Mouse (Mus musculus) megakaryocyte progenitor cell, adult 5-6 weeks (primary cell): ENCODE results near the gene Rbm34. TPM values are rescaled to one million over a fixed set of nuclear protein-coding genes. Genes with fewer than 3 reads are reported as not detected.

Experiments used
- ATAC-seq: replicated peaks from 2 replicates; pipeline ENCODE4 v1.8.0; 2016; ENCODE audit warnings: mild to moderate bottlenecking, moderate TSS enrichment, inconsistent platforms; ENCODE audit not compliant: poor library complexity
- total RNA-seq, 2 experiments: library from RNA; stranded (forward) in 1 of 2; stranded (reverse) in 1 of 2; fragments of 157-497, 149-512 nt in 1 of 2; fragments of 200-1000 nt in 1 of 2; gene quantifications; 2 replicates each; pipeline versions ENCODE4 v1.2.3 to v1.2.4; 2015 to 2017

Rbm34 gene
- total RNA-seq, 2 experiments from 2014 or later: 35.8 to 52.3 TPM

DNA sequence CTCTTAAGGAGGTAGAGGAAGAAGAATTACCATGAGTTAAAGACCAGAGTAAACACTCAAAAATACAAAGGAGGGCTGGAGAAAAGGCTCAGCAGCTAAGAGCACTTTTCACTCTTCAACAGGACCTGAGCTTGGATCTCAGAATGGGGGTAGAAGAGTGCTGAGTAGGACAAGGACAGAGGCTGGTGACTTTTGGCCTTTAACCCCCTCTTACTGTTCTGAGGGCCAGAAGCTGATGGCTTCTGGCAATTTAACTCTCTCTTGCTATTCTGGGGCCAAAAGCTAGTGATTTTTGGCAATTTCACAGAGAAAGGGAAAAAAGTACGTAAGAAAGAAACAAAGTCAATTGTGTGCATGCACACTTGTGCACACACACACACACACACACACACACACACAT is 8.0 kb downstream of the Rbm34 start:
- no peak for ATAC-seq

- ATAC-seq: no peak
Observed at GRCm38 (mm10) chr8:126961516-126961915, 9.4 kb downstream of the Rbm34 start.

DNA sequence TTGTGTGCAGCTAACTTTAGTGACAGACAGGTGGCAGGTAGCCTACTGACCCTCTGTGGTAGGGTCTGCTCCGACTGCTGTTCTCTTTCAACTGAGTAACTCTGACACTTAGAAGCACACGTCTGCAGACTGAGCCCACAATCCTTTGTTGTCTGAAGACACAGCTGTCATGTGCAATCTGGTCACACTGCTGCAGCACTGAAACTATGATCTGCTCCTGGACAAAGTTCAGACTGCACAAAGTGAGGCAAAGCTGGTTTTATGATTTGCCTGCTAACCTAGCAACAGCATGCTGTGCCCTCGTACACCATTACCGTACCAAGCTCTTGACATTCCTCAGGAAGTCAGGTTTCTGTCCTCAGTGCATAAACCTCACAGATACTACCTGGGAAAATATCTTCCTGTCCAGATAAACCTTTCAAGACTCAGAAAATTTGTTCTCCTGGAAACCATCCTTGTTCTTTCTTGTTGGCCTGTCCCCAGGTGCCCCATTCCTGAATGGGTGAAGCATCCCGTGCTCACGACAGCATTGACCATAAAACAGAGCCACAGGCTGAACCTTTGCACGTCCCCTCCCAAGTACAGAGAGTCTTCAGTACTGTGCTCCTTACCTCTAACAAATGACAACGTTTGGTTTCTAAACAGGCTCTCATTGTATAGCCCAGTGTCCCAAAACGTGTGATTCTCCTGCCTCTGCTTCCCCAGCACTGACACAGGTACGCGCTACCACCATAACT is 18.8 kb downstream of the Rbm34 start:
- ATAC-seq: no peak

- ATAC-seq: no peak
Observed at GRCm38 (mm10) chr8:126949527-126949926, 21.3 kb downstream of the Rbm34 start.

GRCm38 (mm10) chr8:126946444-126946843 is 24.4 kb downstream of the Rbm34 start:
- no peak for ATAC-seq

DNA sequence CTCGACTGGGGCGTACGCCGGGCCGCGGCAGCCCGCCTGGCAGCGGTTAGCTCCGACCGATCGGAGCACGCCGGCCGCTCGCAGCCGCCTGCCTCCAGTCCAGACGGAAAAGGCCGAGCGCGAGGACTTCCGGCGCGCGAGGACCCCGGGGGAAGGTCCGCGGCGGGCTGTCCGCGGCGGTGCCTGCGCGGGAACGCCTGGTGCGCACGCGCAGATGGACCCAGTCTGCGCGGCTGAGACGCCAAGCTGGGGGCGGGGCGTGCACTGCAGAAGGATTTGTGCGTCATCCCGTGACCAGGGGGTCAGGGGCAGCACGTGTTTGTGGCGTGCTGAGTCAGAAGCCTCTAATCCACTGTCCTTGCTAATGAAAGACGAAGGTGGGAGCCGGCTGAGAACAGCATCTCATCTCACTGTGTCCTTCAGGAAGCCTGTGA is 25.1 kb downstream of the Rbm34 start, which contains the start of gene Tomm20:
Tomm20 (minus strand) TSS at position 115 of the 434 bp plus-strand sequence.
- ATAC-seq: peak; percentile 87

DNA sequence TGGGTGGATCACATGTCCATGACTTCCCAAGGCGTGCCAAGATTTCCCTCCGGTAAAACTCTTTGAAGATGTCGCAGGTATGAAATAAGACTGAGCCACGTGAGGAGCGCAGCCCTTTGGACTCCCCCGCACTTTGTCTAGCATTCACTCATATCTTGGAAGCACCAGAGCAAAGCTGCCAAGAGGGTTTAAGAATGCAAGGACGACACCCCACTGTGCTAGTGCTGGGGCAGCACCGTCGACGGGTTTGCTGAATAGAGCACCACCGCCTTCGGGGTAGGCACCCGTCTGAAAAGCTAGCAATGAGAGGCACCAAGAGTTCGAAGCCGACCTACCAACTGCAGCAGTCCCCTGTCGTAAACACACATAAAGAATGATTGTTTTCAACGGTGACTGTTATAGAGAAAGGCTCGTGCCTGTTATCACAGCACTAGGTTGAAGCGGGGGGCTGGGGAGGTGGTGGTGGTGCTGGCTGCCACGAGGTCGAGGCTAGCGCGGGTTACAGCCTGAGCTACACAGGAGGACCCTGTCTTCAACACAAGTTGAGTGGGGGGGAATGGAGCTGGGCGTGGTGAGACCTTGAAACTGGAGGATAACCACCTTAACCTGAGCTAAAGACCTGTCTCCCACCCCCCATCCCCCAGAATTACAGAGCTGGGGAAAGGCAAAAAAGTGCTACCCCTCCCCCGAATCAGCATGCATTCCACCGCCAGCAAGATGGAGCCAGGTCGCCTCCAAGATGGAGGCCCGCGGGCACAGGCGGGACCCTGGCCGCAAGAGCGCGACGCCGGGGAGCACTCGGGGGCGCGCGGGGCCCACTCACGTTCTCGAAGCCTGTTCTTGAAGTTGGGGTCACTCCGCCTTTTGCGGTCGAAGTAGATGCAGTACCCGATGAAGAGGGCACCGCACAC is 25.8 kb downstream of the Rbm34 start:
- peak; percentile 50 for ATAC-seq

GRCm38 (mm10) chr8:126943565-126943964 is 27.3 kb downstream of the Rbm34 start:
- no peak for ATAC-seq

DNA sequence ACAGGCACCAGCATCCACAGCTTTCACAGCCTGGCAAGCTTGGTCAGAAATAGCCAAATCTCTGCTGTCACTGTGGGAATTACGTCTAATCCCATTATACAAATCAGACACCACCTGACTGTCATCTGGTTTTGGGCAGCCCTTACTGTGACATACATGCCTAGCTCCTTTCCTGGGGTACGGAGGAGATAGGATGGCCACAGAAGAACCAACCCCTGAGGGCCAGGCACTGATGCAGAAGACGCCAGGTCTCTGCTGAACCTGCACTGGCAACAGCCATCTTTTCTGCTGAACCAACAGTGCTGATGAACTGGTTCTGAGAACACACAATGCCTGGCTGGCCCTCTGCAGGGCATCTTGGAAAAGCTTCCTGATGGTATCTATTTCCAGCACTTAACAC is 33.5 kb downstream of the Rbm34 start:
- ATAC-seq: no peak

- 0 out of 2 replicates have a peak, but pooled peaks have one; percentile 15 for ATAC-seq
Observed at GRCm38 (mm10) chr8:126935932-126936331, 34.9 kb downstream of the Rbm34 start.

GRCm38 (mm10) chr8:126935387-126935786 is 35.5 kb downstream of the Rbm34 start:
- ATAC-seq: no peak

DNA sequence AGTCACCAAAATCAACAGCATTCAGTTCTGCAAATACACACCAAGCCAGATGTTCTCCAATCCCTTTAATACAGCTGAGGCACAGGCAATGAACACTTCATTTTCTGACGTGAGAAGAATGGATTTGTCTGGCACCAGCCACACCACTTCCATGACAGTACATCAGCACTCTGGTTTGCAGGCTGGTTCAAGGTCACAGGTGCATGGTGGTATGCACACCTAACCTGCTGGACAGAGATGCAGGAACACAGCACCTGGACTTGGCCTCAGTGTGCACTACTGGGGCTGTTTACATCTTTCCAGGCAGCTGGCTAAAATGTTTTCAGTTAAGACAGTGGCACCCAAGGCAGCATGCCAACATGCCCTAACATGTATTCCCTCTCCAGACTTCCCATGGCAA is 38.2 kb downstream of the Rbm34 start:
- no peak for ATAC-seq

GRCm38 (mm10) chr8:126932249-126932648 is 38.6 kb downstream of the Rbm34 start:
- peak; percentile 10 for ATAC-seq

- peak; percentile 43 for ATAC-seq
Observed at GRCm38 (mm10) chr8:126931720-126932119, 39.2 kb downstream of the Rbm34 start.

DNA sequence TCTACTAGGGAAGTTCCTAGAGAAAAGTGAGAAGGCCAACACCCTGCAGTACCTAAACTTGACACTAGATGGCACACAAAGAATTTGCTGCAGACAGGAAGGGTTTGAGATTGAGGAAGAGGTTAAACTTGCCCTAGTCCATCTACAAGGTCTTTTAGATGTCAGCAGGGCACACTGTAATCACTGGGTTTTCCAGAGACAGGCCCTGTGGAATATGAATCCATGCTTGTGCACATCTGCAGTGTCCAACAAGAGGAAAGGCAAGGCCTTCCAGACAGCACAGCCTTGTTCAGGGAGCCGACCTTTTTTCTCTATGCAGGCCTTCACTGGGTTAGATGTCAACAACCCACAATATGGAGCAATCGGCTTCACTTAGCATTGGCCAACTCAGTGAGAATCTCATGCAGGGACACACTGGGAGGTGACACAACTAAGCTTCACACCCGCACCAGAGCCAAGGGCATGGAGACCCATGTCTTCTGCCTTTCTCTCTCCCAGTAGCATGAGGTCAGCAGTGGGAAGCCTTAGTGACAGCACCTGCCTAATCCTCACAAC is 41.2 kb downstream of the Rbm34 start:
- ATAC-seq: peak; percentile 67

GRCm38 (mm10) chr8:126928755-126929505 is 41.9 kb downstream of the Rbm34 start:
- ATAC-seq: no peak

GRCm38 (mm10) chr8:126928028-126928427 is 42.8 kb downstream of the Rbm34 start:
- ATAC-seq: no peak

DNA sequence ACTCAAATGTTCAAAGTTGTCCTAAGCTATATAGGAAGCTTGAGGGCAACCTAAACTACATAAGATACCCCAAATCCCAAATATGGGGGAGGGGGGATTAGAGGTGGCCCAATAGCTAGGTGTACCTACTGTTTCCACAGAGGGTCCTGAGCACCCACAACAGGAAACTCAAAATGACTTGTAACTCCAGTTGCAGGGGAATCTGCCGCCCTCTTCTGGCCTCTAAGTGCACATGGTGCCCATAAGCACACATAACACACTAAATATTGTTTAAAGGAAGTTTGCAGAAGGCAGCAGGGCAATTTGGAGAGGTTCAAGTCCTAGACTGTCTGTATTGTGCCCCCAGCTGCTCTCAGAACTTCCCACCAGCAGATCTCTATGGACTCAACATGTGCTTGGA is 43.8 kb downstream of the Rbm34 start:
- ATAC-seq: peak; percentile 35; the same call in 1 of the 2 replicates

DNA sequence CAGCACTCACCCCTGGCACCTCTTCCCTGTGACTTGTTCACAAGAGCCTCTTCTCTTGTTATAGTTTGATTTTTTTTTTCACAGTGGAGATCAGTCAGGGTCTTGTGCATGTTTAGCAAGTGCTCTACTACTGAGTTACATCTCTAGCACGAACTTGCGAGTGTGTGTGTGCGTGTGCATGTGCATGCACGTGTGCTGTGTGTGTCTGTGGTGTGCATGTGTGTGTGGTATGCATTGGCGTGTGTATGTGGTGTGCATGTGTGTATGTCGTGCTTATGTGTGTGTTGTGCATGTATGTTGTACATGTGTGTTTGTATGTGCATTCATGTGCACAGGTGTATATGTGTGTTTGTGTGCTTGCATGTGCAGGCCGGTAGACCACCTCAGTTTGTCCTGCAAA is 47.9 kb downstream of the Rbm34 start:
- no peak for ATAC-seq

GRCm38 (mm10) chr8:126921432-126921831 is 49.4 kb downstream of the Rbm34 start:
- ATAC-seq: no peak

DNA sequence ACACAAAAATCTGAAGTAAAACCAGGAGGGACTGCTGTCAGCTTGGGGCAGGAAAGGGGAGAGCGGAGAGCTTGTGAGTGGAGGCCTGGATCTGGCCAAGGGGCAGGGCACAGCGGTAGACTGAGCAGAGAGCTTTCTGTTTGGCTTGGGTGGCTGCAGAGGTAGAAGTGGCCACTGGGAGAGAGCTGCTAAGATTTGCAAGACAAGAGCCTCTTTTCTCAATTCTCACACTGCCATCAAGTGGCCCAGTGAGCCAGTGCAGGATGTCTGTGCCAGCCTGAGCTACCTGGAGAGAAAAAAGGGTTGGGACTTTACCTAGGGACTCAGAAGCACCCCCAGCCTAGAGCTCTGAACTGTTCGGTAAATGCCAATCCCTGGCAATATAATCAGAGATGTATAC is 50.0 kb downstream of the Rbm34 start:
- ATAC-seq: peak; percentile 91
